Comparison of ENCODE assay signal across 8 mouse cellular contexts in genomic region chr19:6925307-6925573, GRCm38 (mm10). TPM values are rescaled to one million over a fixed set of nuclear protein-coding genes. Genes with fewer than 3 reads are reported as not detected.
DNase-seq lines count a peak whose midpoint lies in the region; ATAC-seq and TF ChIP-seq lines count a peak whose summit lies in the region.

TSS of gene Catsperz (minus strand) at chr19:6925380.

- peaks cover 76% of the 10 kb centered on the region for H3K27me3 ChIP-seq in heart, embryonic 10.5 days (ENCODE audit: insufficient read depth, poor library complexity, severe bottlenecking)
- peaks cover 14% of the 10 kb centered on the region for H3K27me3 ChIP-seq in spleen, adult 2 months (ENCODE audit: control insufficient read depth, insufficient read depth, low read length)
- H3K27me3 ChIP-seq in limb, embryonic 14.5 days (ENCODE audit: control insufficient read depth, insufficient read depth, low read length) = peaks cover 69% of the 10 kb centered on the region
- H3K27me3 ChIP-seq in stomach, embryonic 16.5 days (ENCODE audit: control insufficient read depth, insufficient read depth, low read length) = peaks cover 46% of the 10 kb centered on the region

- no peaks in the 10 kb centered on the region for H3K9me3 ChIP-seq in heart, embryonic 10.5 days
- no peaks in the 10 kb centered on the region for H3K9me3 ChIP-seq in limb, embryonic 14.5 days (ENCODE audit: control insufficient read depth, low read length)
- H3K9me3 ChIP-seq in stomach, embryonic 16.5 days (replicated peaks; ENCODE audit: control insufficient read depth, low read length) = no peaks in the 10 kb centered on the region; the same call in 1 of the 2 replicates

- no peak for TF ChIP-seq POLR2A in spleen, adult 2 months (IDR thresholded peaks at IDR 0.05; ENCODE audit: low read depth, low read length)
- no peak for TF ChIP-seq POLR2A in limb, embryonic 14.5 days (IDR thresholded peaks at IDR 0.05; ENCODE audit: borderline replicate concordance, extremely low read depth, insufficient read depth, insufficient read length)

- TF ChIP-seq CTCF in spleen, adult 2 months (IDR thresholded peaks at IDR 0.05; ENCODE audit: extremely low read depth, insufficient read depth, insufficient read length, insufficient replicate concordance) = no peak

- peak within 1 kb of the TSS; percentile 36 for H3K4me2 ChIP-seq in limb, embryonic 14.5 days (replicated peaks; ENCODE audit: low read depth, low read length, severe bottlenecking)
- peak within 1 kb of the TSS; percentile 41 for H3K4me2 ChIP-seq in stomach, embryonic 16.5 days (ENCODE audit: low read depth, low read length)

- H3K9ac ChIP-seq in limb, embryonic 14.5 days (ENCODE audit: low read depth, low read length, severe bottlenecking) = 0 out of 2 replicates have a peak within 1 kb of the TSS, but pooled peaks have one; percentile 7
- H3K9ac ChIP-seq in stomach, embryonic 16.5 days (ENCODE audit: low read length) = peak within 1 kb of the TSS; percentile 60

- no peak within 1 kb of the TSS; the same call in 1 of the 2 replicates for H3K27ac ChIP-seq in heart, embryonic 10.5 days
- no peak within 1 kb of the TSS for H3K27ac ChIP-seq in spleen, adult 2 months (ENCODE audit: insufficient read depth, low read length)
- H3K27ac ChIP-seq in limb, embryonic 14.5 days (replicated peaks; ENCODE audit: low read depth, low read length) = no peak within 1 kb of the TSS
- H3K27ac ChIP-seq in stomach, embryonic 16.5 days (ENCODE audit: low read length) = peak within 1 kb of the TSS; percentile 84

- WGBS in heart, embryonic 10.5 days = 4% methylated on average over 9 of the region's 9 CpGs
- 6% methylated on average over 9 of the region's 9 CpGs for WGBS in spleen, adult 2 months
- 6% methylated on average over 9 of the region's 9 CpGs for WGBS in limb, embryonic 14.5 days
- 4% methylated on average over 9 of the region's 9 CpGs for WGBS in stomach, embryonic 16.5 days

- H3K4me3 ChIP-seq in heart, embryonic 10.5 days = peak within 1 kb of the TSS; percentile 41
- peak within 1 kb of the TSS; percentile 0; the same call in 1 of the 2 replicates for H3K4me3 ChIP-seq in spleen, adult 2 months (ENCODE audit: extremely low read depth, insufficient read depth, insufficient read length)
- H3K4me3 ChIP-seq in limb, embryonic 14.5 days (replicated peaks; ENCODE audit: low read length) = peak within 1 kb of the TSS; percentile 22
- peak within 1 kb of the TSS; percentile 24 for H3K4me3 ChIP-seq in stomach, embryonic 16.5 days (replicated peaks; ENCODE audit: low read length)

- no peak for DNase-seq in heart, embryonic 10.5 days (ENCODE audit: low spot score)
- DNase-seq in heart, adult 9 months (ENCODE audit: low spot score in 2 of 2) = no peak
- no peak for DNase-seq in spleen, adult 2 months (ENCODE audit: low read depth in 1 of 2, low spot score in 2 of 2)
- DNase-seq in spleen, postnatal 4 days (ENCODE audit: low spot score in 2 of 2) = no peak
- no peak for DNase-seq in limb, embryonic 14.5 days (ENCODE audit: low spot score)
- DNase-seq in urinary bladder, postnatal 25 days (ENCODE audit: low spot score) = no peak
- DNase-seq in right cerebral cortex, postnatal 25 days = no peak

- H3K4me1 ChIP-seq in heart, embryonic 10.5 days = peaks cover 54% of the 10 kb centered on the region
- H3K4me1 ChIP-seq in spleen, adult 2 months (ENCODE audit: control insufficient read depth, insufficient read depth, insufficient read length) = peaks cover 13% of the 10 kb centered on the region
- H3K4me1 ChIP-seq in limb, embryonic 14.5 days (ENCODE audit: control insufficient read depth, insufficient read depth, low read length) = peaks cover 16% of the 10 kb centered on the region; the same call in 1 of the 2 replicates
- H3K4me1 ChIP-seq in stomach, embryonic 16.5 days (ENCODE audit: control insufficient read depth, insufficient read depth, low read length) = peaks cover 23% of the 10 kb centered on the region

- H3K36me3 ChIP-seq in heart, embryonic 10.5 days = no peaks in the 10 kb centered on the region
- H3K36me3 ChIP-seq in spleen, adult 2 months (ENCODE audit: control insufficient read depth, insufficient read depth, low read length) = no peaks in the 10 kb centered on the region
- H3K36me3 ChIP-seq in limb, embryonic 14.5 days (ENCODE audit: control insufficient read depth, insufficient read depth, low read length) = no peaks in the 10 kb centered on the region
- no peaks in the 10 kb centered on the region for H3K36me3 ChIP-seq in stomach, embryonic 16.5 days (ENCODE audit: control insufficient read depth, insufficient read depth, low read length)

- no peak for ATAC-seq in limb, embryonic 14.5 days (ENCODE audit: low FRiP score, low read depth)
- ATAC-seq in stomach, embryonic 16.5 days (ENCODE audit: insufficient read depth, low FRiP score) = no peak

RNA-seq across cellular contexts. Expression of gene Catsperz, which starts in this region (rescaled TPM):
- polyA plus RNA-seq in heart, embryonic 10.5 days (2016; fragmentation: Nextera tagmentation; extraction: Ambion mirVana) = 2.3 and 2.4 TPM in 2 replicates
- polyA plus RNA-seq in spleen, adult 2 months (2012; rRNA removed) = 0.11 and 0.28 TPM in 2 replicates
- 2.8 and 5.6 TPM in 2 replicates for polyA plus RNA-seq in limb, embryonic 14.5 days (2012; rRNA removed)
- 3.6 and 5.4 TPM in 2 replicates for polyA plus RNA-seq in limb, embryonic 14.5 days (2014; fragmentation: Nextera tagmentation; extraction: Ambion mirVana)
- polyA plus RNA-seq in stomach, embryonic 16.5 days (2015; fragmentation: Nextera tagmentation; extraction: Ambion mirVana) = 1.8 and 2.8 TPM in 2 replicates
